Mouse (Mus musculus) retina, adult 2 months (tissue): ENCODE results near the gene Rbfox3.

Experiments used
- DNase-seq: peaks from one replicate; pipeline ENCODE4 v3.0.0-alpha.2; 2012; ENCODE audit warnings: low read depth, low spot score

The Rbfox3 gene

DNA sequence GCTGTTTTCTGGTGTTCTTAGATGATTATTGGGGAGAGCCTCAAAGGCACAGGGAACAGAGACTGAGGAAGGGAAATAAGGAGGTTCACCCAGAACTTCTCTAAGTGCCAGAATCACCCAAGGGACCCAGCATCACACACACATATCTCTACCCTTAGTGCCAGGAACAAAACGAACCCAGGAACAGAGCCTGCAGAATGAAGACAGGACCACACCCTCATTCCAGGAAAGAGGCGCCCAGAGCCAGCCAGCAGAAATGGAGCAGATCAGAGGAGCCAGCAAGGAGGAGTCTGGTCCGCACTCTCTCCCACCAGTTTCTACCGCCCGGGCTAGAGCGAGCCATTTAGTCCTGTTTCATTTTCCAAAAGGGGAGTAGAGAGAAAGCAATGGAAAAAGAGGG is 358.4 kb downstream of the Rbfox3 start:
- no peak for DNase-seq

DNA sequence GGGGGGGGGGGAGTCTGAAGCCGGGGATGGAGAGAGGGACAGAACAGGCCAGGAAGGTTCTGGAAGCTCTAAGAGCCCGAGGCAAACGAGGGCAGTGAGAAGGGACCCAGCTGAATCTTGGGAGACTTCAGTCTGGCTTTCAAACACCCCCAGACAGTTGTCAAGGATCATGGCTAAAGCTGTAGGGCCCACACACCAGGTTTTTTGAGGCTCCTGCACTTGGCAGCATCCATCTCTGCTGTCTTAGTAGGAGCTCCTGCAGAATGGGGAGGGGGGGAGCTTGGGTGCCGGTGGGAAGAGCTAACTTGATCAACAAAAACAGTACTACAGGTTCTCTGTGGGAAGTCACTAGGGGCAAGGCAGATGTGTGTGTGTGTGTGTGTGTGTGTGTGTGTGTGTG is 358.9 kb downstream of the Rbfox3 start:
- DNase-seq, result no peak

DNA sequence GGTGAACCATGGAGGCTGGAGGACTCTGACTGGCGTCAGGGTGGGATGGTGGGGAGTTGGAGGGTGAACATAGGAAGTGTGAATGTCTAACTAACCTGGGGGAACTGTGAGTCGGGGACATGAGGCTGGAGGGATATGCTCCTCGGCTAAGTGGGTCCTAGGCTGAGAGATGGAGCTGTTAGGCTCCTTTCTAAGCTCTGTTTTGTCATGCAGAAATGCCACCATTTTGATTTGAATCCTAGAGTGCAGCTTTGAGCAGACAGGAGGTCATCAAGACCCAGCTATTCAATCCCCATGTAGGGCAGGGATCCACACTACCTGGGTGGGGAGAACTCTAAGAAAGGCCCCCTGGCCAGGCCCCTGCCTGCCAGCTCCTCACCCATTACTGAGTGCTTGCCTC is 359.7 kb downstream of the Rbfox3 start:
- DNase-seq, result no peak

DNA sequence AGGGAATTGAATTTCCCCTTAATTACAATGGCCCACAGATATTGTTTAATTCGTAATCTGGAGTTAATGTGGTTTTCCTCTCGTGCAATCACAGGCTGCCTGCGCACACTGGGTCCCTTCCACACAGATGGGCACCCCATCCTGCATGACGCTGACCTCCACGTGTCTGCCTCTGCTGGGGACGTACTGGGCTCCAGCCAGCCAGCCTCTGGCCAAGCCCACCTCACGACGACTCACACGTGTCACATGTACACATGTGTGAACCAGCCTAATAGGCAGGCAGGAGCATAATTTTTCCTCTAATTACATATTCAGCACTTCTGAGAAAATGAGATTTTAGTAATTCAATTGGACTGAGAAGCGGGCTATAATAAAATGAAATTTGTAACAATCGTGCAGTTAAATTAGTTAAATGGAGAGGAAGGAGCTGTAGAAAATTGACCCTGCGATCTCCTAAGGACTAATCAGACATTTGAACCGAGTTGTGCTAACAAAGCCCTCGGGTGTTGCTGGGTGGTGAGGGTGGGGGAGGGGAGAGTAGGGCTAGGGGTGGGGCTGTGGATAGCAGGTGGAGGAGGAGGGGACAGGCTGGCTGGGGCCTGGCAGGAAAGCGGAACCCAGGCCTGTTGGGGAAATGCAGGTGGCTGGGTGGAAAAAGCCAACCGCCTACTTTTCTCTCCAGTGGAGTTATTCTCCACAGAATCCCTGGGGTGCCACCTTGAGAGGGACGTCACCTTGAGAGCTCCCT is 360.4 kb downstream of the Rbfox3 start:
- DNase-seq, result no peak

DNA sequence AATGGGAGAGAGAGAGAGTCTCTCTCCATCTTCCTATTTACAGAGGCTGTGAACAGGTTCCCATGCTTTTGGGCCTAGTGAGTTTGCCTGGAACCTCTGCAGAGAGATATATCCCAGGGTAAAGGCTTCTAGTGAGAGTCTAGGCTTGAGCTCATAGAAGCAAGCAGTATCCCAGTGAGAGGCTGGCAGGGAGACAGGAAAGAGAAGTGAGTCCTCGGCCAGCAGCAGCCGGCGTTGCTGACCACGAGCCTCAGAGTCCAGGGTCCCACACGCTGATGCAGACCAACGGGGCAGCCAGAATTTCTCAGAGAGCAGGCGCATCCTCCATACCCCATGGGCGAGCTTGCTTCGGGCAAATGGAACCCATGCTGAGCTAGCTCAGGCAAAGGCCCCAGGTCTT is 363.2 kb downstream of the Rbfox3 start:
- DNase-seq, result no peak

DNA sequence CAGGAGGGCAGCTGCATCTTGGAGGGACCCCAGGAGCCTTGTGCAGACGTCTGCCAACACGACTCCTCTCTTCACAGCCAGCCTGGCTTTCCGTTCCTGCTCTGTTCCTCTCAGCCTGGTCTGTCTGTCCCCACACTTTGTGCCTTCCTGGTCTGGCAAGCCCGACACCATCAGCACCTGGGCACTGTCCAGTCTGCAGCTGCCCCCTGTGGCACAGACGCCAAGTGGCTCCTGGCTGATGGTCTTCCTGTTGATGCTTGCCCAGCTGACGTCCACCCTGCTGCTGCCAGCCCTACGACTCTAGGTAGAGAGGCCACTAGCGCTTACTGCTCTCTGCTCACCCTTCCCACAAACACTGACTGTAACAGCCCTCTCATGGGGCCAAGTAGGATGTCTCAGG is 365.1 kb downstream of the Rbfox3 start:
- no peak for DNase-seq

DNA sequence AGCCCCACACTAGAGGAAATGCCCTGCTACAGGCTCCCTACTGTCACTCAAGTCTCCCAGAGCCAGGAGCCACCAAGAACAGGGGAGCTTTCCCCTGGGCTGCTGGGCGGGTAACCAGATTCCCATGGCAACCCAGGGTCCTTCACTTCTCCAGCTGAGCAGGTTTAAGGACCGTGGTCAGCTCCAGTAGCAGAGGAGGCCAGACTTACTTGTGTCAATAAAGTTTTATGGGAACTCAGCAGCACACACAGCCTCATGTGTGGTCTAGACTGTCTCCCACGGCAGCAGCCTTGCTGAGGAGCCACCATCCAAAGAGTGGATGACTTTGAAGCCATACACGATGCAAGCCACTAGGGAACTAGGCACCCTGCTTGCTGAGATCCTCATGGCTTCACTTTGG is 365.7 kb downstream of the Rbfox3 start:
- DNase-seq, result no peak

DNA sequence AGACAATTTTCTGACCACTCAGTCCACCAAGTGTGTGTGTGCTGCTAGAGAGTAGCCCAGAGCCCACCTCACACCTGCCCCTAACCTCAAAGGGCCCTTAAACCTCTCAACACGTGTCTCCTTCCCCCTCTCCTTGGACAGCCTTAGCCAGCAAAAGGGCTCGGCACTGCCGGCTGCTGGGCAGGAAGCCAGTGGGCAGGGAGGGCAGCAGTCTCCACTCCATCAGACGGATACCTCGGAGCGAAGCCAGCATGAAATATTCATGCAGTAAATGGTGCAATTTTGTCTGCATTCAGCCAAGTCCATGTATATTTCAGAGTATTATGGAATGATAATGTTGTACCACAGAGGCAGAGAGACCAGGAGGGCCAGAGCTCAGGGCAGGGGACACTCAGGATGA is 366.8 kb downstream of the Rbfox3 start:
- DNase-seq, result no peak

DNA sequence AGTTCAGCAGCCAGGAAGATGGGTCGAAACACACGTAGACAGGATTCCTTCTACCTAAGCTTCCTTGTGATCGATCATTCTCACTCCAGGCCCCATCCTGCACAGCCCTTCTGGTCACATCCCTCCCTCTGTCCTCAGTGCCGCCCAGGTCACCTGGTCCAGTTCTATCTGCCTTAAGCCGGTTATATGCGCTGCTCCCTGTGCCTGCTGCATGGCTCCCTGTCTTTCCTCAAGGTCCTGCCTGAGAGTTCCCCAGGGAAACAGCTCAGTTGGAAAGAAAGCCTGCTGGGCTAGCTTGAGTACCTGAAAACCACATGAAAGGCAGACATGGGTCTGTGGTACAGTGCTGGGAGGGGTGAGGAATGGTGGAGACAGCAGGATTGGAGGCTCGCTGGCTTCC is 368.5 kb downstream of the Rbfox3 start:
- no peak for DNase-seq

DNA sequence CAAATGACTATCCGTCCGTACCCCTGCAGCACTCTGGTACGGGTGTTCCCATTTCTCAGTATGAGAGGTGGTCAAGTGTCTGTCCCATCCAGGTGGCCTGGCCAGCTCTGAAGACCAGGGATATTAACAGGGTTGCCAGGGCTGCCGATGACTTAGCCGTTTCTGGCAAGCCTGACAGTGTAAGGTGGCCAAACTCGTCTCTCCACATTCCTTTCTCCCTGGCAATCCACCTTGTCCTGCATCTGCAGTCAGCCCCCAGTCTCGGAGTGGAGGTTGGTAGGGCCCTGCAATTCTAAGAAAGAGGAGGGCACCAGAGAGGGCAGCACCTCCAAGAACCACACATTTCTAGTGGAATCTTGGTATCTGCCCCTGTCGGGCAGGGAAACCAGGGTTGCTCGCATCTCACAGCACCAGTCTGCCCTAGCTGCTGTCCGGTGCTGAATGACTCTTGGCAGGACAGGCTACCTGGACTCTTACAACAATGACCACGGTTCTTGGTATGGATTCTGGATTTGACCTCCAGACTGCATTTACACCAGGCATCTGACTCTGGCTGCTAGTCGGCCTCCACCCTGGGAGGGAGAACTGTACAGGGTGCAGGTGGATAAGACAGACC is 370.9 kb downstream of the Rbfox3 start:
- no peak for DNase-seq

DNA sequence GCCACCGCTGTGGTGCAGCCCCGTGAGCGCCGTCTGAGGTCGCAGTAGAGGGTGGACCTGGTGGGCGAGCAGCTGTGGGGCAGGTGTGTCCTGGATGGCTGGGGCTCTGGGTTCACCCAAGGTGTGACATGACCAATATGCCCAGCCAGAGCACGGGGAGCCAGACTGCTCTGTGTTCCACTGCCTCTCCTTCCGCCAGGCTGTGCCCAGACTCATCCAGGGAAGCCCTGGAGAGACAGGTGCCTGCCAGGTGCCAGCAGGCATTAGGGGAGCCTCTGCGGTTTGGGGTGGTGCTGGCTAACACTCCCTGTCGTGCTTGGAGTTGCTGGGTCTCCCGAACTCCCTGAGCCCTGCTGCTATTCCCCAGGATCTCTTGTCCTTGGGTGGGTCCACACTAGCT is 373.4 kb downstream of the Rbfox3 start:
- DNase-seq, result no peak

DNA sequence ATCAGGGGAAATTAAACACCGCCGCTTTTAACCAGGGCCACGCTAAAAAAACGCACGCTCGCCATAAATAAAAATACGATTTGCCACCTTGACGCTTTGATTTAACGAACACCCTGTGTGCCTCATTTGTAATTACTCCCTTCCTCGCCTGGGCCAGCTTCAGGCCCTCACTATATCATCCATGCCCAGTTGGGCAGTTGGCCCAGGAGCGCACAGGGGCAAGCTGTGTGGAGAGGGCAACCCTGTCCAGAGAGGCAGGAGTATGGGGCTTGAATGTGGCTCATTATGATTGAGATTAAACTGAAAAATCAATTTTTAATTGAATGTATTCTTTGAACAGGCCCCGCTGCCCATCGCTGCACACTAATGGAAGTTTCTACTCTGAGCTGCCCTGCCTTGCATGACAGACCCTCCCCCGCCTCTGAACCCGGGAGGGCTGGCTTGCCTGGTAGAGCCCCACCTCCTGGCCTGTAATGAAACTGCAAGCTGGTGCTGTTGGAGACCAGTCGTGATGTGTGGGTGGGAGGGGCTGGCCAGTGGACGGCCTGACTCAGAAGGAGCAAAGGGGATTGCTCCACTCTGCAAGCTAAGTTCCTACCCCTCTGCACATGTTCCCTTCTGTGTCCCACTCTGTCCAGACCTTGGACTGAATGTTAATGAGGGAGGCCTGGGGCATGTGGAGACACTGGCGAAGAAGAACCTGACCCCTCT is 376.9 kb downstream of the Rbfox3 start:
- no peak for DNase-seq

DNA sequence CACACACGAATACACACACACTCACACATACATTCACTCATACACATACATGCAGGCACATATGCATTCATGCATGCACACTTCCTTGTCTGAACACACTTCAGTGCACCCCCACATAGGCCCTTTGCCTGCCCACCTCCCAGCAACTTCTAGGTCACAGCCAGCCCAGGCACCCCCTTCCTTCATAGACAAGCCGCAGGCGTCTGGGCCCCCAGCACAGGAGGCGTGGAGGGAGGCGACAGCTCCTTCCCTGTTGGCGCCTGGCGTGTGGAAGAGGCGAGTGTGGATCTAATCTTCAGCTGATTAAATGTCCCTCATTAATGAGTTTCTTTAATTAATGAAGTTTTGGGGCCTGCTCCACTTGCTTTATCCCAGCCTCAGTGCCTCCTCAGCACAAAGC is 381.1 kb downstream of the Rbfox3 start:
- DNase-seq, result no peak

DNA sequence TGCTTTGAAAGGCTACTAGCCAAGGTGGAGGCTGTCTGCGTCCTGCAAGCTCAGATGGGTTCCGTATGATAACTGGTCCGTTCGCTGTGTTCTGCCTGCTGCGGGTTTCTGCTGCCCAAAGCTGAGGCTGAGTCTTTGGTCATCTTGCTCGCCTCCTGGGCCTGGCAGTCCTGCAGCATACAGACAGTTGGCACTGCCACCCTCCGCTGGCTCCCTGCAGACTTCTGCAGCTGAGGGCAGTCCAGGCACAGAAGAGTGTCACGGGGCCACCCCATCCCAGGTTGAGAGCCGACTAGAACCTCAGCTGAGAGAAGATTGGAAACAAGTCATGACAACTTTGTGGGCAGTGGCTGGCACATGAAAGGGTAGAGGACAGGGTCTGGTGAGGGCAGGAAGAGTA is 382.6 kb downstream of the Rbfox3 start:
- DNase-seq, result no peak

DNA sequence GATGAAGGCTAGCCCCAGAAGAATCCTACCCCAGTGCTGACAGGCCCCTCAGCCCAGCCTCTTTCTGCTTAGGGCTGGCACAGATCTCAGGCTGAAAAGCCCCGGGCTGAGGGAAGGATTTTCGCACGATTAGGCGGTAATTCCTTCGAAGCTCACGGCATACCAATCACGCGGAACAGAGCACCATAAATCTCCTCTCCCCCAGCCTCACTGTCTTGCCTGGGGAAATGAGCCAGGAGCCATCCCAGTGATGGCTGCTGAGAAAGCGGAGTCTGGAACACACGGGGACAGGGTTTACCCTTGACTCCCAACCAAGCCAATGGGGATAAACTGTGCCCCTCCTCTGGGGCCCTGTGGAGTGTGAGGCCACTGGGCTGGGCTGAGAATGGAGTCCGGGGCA is 386.3 kb downstream of the Rbfox3 start:
- DNase-seq, result no peak

DNA sequence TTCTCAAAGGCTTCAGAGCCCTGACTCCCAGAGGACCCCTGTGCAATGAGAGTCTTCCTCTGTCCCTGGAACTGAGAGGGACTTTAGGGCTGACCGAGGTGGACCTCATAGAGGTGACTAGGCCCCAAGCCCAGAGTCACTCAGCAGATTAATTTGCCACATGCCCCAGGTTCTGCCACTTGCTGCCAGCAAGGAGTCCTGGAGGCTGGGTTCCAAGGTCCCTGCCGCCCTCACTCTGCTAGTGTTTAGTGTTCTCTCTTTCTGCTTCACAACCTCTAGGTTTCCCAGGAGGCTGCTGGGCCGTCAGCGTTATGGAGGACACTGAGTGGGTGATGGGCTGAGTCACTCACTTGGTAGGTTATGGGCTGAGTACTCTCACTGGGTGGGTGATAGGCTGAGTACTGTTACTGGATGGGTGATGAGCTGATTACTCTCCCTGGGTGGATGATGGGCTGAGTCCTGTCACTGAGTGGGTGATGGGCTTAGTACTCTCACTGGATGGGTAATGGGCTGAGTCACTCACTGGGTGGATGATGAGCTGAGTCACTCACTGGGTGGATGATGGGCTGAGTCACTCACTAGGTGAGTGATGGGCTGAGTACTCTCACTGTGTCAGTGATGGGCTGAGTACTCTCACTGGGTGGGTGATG is 387.8 kb downstream of the Rbfox3 start:
- no peak for DNase-seq

DNA sequence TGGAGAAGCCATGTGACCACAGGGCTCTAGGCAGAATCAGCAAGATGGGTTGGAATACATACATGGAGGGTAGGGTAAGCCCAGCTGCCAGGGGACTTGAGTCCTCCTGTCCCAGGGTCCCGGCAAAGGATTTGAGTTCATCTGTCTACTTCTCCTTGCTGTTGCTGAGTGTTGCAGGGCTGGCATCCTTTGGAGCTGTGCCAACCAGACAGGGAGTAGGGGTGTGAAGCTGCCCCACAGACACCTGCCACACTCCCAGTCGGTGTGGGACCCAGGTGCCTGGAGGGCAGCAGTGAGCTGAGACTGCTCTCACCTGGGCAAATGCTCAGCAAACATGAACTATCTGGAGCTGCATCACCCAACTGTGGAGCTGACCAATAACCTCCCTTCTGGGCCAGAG is 390.5 kb downstream of the Rbfox3 start:
- DNase-seq, result no peak

DNA sequence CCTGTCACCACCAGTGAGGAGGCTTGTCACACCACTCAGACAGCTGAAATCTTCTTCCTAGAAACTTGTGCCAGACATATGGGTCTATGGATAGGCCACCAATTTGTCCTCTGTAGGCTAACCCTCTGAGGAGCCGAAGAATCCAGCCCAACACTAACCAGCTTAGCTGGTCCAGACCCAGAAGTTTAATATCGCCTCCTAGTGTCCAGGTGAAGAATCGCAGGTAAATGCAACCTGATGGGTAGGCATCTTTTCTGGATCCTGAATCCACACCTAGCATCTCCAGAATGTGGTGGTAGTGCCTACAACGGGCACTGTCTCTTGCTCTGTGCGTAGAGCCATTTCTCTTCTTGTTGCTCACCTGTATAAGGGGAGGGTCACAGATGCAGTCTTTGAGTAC is 391.1 kb downstream of the Rbfox3 start:
- no peak for DNase-seq

DNA sequence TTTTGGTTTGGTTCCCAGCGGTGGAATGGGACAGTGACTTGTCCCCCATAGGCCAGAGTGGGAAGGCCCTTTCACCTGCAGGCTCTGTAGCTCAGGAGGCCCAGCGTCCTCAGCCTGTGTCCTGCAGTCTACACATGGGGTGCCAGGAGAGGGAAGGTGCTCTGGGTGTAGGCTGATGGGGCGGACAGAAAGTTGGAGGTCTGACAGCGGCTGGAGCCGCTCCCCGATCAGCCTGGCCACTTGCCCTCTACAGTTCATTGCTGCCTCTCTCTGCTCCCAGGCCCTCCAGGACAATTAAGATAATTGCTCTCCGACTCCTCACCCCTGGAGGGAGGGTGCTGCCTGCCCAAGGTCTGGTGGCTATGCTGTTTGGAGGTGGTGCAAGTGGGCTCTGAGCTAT is 392.7 kb downstream of the Rbfox3 start:
- DNase-seq, result no peak

DNA sequence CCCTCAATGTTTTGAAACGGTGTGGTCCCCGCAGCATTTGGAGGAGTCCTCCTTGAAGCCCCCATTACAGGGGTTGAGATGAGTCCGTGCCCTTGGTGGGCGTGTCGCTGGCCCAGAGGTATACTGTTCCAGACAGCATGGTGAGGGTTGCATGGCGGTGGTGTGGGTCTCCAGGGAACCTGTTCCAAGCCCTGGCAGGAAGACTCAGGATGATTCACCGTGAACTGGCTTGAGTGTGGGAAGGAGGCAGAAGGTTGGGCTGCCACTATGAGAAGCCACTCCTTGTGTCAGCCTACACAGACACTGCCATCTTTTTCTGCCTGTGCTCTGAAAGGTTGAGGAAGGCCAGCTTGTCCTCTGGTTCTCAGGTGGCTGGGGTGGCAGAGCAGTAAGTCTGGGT is 393.5 kb downstream of the Rbfox3 start:
- no peak for DNase-seq

DNA sequence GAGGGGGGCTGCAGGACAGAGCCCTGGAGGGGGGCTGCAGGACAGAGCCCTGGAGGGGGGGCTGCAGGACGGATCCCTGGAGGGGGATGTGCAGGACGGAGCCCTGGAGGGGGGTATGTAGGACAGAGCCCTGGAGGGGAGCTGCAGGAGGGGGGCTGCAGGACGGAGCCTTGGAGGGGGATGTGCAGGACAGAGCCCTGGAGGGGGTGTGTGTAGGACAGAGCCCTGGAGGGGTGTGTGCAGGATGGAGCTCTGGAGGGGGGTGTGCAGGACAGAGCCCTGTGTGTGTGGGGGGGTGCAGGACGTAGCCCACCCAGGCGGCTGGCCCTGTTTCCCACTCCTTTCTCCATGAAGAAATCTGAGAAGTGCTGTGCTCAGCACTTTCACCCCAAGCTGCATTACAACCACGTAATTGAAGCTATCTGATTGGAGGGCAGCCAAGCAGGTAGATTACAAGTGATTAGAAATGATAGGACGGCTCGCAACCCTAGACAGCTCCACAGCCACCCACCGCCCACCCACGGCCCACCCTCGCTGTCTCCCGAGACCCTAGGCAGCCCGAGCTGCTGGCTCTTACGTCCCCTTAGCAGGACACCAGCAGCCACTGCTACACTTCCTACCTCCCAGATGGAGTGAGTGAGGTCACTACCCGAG is 399.0 kb downstream of the Rbfox3 start:
- DNase-seq, result no peak

DNA sequence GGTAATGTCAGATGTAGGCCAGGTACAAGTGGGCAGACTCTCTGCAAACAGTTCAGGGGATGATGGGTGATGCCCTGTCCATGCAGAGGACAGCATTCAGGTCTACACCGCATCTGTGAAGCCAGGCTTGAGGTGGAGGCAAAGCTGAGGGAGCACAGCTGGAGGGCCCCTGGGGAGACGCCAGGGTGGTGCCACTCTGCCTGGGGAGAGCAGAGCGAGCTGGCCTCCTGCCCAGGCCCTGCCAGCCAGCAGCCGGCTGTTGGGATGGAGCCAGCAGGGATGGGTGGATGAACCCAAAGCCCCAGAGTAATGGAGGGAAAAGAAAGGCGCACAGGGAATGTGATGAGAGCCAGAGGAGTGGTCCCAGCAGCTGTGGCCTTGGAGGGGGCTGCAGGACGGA is 399.5 kb downstream of the Rbfox3 start:
- no peak for DNase-seq
